Mouse (Mus musculus): ENCODE results near the gene Unc13c.

The Unc13c gene

DNA sequence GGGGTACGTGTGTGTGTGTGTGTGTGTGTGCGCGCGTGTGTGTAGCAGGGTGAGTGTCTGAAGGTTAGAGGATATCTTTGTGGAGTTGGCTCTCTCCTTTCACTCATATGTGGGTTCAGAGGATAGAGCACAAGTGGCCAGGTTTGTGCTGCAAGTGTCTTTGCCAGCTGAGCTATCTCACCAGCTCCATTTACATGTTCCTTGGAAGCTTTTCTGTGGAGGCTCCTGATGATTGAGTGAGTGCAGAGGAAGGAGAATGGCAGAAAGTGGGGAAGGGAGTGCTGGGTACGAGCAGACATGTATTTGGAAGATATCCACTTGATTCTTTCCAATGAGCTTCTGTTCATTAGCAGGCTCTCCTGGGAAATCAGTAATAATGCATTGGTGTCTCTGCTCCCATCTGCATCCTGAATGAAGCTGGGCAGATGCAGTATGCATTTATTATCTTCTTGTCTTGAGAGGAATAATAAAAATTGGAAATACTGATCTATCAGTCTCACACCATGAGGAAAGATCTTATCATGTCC, 86.3 kb downstream of the Unc13c start:
- peak in 1 of 2 experiments; percentile 3 for DNase-seq (ENCODE audit: low spot score in 2 of 2)

DNA sequence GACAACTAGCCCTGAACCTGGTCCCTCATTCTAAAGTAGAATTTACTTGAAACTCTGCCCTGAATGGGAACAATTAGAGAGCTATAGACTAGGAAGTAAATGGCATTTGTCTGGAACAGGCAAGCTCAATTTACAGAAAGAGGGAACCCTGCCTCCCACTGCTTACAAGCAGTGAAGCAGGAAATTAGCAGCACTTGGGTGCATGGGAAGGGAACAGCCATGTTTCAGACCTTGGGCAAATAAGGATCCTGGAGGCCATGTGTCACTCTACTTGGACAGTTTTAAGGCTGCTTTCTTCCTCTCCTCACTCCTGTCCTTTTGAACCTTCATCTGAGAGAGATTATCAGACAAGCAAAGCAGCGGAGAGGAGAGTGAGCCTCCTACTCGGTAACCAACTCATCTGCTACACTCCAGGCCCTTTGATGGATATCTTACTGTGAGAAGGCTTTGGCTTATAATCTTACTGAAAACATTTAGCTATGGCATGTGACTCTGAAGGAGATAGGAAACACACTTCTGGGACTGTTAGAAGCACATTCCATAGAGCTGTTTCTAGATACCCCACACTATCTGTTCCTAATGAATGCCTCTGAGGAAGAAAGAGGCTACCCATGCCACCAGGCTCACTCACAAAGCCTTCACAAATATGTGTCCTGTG, 101.2 kb downstream of the Unc13c start:
- DNase-seq (ENCODE audit: low spot score in 2 of 2): no peak

DNA sequence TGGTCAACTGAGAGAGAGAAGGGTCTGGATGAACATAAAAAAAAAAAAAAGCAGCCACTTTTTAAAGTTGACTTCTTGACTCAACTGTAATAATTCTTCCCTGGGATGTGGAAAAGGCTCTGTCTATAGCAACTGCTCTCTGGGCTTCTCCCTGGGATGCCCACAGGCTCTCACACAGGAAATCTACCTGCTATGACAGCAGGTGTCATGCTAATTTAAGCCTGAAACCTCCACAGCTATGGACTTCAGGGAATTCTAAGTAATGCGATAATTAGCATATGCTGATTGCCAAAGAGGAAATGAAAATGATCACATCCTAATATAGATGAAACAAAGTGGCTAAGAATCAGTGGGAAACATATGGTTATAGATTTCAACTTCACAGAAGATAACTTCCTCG, 102.1 kb downstream of the Unc13c start:
- no peak for DNase-seq (ENCODE audit: low spot score in 2 of 2)

DNA sequence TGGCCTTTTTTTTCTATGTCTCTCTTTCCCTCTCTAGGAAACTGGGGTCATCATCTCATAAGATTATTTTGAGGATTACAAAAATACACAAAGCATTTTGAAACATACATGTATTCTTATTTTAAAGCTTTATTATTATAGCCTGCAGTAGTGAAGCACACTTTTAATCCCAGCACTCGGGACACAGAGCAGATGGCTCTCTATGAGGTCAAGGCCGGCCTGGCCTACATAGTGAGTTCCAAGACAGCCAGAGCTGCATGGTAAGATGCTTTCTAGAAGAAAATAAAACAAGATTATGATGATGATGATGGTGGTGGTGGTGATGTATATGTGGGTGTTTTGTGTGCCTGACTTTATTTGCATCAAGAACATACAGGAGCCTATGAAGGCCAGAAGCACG, 109.3 kb downstream of the Unc13c start:
- DNase-seq (ENCODE audit: low spot score in 2 of 2): no peak

DNA sequence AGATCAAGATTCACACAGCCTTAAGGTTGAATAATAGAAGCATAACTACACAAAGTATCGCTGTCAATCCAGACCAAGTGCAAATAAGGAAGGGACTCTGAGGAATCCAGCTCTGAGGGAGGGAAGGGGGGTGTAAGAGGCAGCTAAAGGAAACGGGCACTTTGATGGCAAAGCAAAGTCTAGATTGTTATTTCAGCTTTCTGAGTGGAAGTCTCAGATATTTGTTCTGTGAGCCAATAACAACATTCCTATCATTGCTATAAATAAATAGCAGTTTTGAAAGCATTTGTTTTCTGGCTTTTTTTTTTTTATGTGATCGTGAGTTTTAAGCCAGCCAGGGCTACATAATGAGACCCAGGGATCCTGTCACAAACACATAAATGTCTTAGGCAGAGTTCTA, 114.5 kb downstream of the Unc13c start:
- DNase-seq (ENCODE audit: low spot score in 2 of 2): no peak

DNA sequence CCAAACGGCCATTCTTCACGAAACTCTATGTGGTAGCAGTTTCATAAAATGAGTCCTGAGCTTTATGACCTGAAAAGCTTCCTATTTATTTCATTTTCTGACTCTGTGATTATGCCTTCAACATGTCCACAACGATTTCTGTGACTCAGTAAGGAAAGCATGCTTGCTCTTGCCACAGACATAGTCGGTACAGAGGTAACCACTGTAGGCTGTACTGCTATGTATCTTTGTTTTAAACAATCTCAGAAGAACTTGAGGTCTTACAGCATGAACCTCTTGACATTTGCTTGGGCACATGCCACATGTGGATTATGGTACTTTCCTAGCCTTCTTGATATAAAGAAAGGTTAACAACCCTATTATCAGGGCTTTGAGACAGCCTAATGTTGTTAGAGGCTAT, 162.1 kb downstream of the Unc13c start:
- no peak for DNase-seq (ENCODE audit: low spot score in 2 of 2)

DNA sequence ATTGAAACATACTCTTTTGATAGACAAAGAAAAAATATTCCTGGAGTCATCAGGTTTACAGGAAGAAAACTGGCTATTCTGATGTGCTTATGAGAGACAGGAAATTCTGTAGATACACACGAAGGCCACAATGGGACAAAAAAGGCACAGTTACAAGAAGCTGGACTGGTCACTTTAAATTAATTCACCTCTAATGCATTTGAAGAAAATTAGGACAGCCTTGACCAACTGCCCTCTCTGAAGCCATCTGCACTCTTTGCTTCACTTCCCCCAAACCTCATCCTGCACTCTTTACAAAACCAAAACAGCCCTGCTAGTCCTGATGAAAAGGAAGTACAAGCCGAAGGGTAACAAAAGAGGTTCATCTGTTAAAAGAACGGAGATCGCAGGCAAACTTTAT, 194.2 kb downstream of the Unc13c start:
- no peak for DNase-seq (ENCODE audit: low spot score in 2 of 2)

DNA sequence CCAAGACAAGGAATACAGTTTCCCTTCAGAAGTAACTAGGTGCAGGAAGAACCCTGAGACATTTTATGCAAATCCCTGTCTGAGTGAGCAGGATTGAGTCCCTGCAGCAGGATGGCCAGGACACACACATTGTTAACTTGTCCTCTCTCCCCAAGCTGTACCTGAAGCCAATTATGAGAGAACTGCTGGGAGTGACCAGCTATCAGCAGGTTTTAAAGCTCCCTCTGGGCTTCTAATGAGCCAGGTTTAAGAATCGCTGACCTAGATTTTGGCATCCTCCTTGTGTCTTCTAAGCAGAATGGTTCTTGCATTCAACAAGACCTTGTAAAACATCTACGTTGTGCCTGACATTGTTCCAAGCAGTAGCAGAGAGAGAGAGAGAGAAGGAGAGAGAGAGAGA, 213.6 kb downstream of the Unc13c start:
- DNase-seq (ENCODE audit: low spot score in 2 of 2): no peak

DNA sequence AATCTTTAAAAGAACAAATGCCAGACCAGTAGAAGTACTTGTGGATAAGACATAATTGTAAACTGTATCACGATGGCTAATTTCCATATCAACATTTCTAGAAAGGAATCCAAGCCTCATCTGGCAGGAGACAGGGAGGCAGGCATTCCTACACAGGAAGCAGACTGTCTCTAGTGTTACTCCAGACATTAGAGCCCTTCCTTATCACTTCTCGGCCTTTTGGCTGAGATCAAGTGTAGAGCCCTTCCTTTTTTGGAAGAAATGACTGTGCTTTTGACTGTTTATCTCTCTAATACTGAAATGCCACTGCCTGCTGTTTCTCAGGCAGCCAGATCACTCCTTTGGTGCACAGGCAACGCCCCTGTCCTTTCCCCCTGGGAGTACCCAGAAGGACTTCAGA, 215.3 kb downstream of the Unc13c start:
- DNase-seq (ENCODE audit: low spot score in 2 of 2): no peak

DNA sequence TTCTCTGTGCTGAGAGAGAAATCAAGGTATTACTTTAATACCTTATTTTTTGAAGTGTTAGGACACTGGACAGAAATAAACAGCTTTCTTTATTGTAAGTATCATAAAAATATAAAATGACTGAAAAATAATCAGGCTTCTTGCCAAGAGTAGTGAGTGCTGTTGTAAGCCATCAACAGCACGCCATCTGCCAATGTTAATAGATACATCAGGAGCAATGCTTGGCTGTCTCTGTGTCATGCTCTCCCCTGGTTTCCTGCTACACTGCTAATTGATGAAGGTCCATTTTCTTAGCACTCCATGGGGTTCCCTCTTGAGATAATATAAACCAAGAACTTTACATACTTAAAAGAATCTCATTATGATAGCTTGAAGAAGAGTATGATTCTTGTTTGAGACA, 217.4 kb downstream of the Unc13c start:
- DNase-seq (ENCODE audit: low spot score in 2 of 2): no peak

DNA sequence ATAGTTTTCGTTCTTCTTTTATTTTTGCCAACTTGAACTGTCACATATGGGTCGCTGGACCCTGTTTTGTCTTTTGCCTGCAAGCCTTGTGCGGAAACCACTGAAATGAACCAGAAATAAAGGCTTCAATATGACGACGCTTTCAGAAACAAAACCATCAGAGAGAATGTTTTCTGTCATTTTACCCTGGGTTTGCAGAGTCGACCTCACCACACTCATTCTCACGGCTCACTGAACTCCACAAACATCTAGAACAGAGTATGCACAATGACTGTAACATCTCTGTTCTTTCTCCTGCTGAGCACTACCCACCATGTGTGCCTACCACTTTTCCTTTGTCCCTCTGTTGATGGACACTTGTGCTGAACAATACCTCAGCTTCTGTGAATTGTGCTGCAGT, 234.3 kb downstream of the Unc13c start:
- DNase-seq (ENCODE audit: low spot score in 2 of 2): no peak

DNA sequence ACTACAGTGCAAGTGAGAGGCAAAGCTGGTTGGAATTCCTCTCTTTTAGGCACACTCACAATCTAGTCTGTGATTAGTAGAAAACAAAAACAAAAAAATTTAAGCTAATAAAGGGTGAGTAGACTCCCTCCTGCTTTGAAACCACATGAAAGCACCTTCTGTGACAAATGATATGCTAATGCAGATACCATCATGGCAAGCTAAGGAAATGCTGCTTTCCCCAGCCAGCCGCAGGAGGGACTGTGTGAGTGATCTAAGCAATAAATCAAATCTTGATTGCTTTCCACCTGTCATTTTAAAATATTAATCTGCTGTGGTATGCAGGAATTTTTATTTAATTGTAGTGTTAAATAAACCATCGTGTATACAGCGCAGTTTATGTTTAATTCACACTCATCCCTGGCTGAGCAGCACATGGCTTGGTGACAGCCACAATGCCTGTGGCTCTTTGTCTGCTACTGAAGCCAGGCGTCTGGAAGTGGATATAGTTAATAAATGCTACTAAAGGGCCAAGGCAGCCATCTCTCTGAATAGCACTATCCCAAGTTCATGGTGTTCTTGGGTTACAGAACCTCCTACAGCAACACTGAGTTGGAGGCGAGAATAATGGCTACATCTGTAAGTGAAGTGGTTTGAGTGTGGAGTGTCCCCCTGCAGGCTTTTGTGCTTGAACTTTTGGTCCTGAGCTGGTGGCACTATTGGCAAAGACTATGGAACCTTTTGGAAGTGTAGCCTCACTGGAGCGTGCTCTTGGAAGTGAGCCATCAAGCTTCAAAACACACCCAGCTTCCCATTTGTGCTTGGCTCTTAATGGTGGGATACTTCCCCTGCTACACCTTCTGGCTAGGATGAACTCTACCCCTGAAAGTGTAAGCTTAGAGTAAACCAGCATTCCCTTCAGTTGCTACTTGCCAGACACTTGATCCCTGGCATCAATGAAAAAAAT, 242.8 kb downstream of the Unc13c start:
- DNase-seq (ENCODE audit: low spot score in 2 of 2): no peak

DNA sequence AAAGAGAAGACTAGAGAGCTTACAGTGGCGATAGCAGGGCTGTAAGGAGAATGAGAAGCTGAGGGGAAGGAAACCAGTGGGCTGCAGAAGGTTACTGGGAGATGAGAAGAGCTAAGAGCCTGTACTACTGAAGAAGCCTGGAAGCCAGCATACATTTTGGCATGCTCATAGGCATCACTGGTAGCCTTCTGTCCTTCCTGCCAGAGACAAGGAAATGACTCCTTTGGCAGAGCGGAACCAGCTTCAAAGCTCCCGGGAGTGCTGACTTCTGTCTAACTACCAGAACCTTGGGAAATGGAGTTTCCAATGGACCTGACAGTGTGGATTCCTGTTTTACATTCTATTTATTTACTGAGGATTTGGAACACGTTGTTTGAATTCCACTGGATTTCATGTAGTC, 244.0 kb downstream of the Unc13c start:
- DNase-seq (ENCODE audit: low spot score in 2 of 2): no peak

DNA sequence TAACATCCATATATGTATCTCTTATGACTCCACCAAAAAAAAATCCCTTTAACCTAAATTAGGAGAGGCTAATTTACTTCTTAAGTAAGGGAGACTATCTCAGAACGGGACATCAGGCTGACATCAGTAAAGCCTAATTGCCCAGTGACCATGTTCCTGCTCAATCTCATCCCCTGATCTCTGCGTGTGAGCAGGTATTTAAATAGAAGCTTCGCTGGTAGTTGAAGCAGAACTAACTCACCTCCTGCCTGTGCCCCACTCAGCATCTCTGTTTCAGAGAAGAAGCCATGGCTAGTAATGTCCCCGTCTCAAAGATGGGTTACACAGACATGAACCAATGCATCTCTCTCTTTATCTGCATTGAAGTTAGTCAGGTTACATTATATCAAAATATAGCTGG, 255.3 kb downstream of the Unc13c start:
- DNase-seq (ENCODE audit: low spot score in 2 of 2): no peak

DNA sequence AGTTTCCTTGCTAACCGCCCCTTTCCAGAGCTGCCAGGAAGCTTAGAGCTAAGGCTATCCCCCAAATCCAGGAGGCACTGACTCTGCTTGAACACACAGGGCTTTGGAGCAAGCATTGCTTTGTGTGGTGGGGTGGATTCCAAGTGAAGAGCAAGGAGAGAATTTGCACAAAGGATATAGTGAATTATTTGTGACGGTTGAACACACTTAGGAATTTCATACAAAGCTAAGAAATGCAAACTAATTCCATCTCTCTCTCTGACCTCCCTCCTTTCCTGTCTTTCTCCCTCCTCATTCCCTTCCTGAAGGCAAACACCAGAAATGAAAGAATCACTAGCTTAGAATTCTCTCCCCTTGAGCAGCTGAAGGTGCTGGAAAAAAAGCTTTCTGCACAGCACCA, 271.7 kb downstream of the Unc13c start:
- no peak for DNase-seq (ENCODE audit: low spot score in 2 of 2)

DNA sequence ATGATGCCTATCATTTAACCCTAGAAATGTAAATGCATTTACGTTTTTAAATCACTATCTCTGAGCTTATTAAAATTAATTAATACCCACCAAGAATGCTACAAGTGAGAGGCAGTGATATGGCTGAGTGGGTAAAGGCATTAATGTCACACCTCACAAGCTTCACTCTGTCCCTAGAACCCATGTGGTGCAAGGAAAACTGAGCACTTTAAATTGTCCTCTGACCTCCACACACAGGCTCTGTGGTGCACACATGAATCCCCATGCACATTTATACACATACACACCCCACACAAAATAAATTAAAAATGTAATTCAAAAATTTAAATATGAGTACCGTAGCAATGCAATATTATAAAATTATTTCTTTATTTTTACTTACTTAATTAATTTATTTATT, 287.2 kb downstream of the Unc13c start:
- DNase-seq (ENCODE audit: low spot score in 2 of 2): no peak

DNA sequence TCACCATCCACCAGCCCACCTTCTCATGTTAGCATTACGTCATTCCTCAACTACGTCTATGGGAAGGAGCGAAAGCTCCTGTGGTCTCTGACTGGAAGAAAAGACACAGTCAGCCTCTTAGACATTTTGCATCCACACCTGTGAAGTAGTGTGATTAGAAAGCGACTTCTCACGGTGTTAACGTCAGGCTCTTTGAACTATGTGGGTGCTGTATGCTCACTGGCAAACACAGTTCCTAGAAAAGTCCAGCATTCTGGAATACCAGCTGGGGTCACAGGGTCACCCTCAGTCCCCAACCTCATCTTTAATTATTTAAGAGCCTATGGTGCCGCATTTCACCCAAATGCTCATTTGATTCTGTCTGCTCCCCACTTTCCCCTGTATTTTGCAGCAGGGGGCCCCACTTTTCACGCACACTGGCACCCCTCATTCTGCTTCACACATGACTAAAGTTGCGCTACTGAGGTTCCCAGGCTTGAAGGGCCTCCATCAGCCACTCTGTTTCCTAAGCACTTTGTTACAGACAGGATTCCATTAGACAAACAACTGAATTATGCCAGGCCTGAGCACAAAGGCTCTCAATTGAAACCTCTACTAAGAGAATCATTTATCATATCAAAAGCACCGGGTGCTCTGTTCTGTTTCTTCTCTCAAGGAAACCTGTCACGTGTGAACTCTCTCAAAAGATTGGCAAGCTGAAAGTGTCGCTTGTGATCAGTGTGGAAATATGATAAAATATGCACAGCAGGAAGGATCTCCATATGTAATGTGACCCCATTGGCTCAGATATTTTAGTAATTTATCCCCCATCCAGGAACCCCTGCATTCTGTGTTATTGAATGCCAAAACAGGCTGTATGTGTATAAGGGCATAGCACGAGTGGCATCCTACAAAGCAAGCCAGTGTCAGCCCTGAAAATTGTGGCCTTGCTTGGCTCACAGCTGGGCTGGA, 287.9 kb downstream of the Unc13c start:
- DNase-seq (ENCODE audit: low spot score in 2 of 2): no peak

DNA sequence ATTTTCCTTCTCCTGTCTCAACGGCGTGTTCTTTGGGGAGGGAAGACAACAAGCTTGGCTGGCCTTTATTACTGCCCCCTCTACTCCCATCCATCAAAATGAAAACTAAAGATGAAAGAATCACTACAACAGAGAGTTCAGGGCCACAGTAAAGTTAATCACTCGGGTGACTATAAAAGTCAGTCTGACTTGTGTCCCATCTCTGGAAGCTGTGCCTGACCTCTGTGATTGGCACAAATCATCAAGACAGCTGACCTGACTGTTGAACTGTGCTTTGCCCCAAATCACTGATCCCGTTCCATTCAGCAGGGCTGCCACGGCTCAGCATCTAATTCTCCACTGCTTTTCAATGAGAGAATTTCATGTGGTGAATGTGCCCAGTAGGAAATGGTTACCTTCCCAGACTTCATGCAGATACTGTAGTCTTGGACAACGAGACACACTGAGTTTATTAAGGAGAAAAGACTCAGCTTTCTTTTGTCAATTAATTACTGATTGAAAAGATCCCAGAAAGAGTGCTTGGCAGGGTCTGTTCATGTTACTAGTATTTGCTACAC, 297.0 kb downstream of the Unc13c start:
- DNase-seq (ENCODE audit: low spot score in 2 of 2): no peak

DNA sequence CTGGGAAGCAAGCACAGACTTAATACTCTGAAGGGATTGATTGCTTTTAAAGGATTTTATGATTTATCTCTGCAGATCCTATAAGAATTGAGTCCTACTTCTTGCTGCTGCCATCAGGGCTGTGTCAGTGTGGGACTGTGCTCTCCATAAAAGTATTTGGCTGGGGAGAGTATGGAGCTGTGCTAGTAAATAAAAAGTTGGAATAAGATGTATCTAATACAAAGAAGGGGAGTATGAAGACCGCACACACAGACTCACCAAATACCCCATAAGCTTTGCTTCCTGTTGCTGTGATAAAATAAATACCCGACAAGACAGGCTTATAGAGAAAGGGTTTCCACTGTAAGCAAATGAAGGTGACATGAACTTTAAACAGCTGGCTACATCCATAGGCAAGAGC, 298.7 kb downstream of the Unc13c start:
- no peak for DNase-seq (ENCODE audit: low spot score in 2 of 2)

DNA sequence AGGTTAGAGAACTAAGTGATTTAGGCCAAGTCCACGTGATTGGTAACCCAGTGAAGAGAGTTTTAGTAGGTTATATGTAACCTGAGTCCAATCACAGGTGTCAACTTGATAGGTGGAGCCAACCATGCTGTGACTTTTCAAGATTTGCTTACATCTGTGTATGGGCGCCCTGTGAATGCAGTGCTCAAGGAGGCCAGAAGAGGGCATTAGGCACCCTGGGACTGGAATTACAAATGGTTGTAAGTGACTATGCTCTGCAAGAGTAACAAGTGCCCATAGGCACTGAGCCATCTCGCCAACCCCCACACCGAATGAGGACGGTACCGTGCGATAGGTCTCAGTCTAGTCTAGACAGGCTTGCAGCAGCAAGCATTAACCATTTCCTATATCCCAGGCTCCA, 305.9 kb downstream of the Unc13c start:
- DNase-seq (ENCODE audit: low spot score in 2 of 2): no peak

DNA sequence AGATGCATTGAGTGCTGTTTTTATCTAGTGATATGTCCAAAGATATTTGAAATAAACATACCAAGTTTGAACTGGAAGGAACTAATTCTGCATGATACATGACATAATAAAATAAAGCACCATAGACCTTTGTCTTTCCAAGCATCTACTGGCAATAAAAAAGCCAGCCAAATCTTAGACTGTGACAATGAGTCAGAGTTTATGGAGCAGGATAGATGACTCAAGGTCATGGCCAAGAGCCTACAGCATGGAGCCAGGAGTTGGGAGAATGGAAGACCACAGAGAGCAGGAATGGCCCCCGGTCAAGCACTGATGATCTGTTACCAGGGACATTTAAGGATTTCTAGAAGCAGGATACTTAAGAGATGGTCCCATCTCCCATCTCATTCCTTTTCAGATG, 319.7 kb downstream of the Unc13c start:
- DNase-seq (ENCODE audit: low spot score in 2 of 2): no peak

DNA sequence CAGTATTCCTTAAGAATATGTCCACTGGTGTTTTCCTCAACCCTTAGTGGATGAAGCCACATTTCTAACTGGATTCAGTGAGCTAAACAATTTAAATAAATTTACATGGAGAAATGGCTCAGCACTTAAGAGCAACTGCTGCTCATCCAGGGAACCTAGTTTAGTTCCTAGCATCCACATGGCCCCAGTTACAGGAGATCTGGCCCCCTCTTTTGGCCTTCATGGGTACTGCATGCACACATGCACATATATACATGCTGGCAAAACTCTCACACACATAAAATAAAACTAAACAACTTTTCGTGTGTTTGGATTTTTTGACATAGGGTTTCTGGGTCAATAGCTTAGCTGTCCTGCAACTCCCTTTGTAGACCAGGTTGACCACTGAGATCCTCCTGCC, 330.6 kb downstream of the Unc13c start:
- DNase-seq (ENCODE audit: low spot score in 2 of 2): no peak
